Mouse (Mus musculus) lung, embryonic 15.5 days (tissue): ENCODE measurements around the gene Dis3. TPM values are rescaled to one million over a fixed set of nuclear protein-coding genes. Genes with fewer than 3 reads are reported as not detected.

Source experiments
- ATAC-seq: fragments of 200-750 bp; cut with Nextera tagmentation; 2 replicates; pipeline ENCODE4 v1.8.0; 2017; ENCODE audit warnings: moderate number of reproducible peaks, borderline replicate concordance; ENCODE audit not compliant: low FRiP score, low TSS enrichment; ENCODE audit errors: extremely low read depth
- H3K27ac ChIP-seq: fragments of 300-500 bp; sonication (generic); 2 replicates; pipeline ENCODE4 v1.5.1; 2015; ENCODE audit warnings: moderate library complexity, mild to moderate bottlenecking, inconsistent platforms
- H3K27me3 ChIP-seq: fragments of 300-500 bp; sonication (generic); 2 replicates; pipeline ENCODE4 v1.6.1; 2015; ENCODE audit warnings: inconsistent platforms
- H3K36me3 ChIP-seq: fragments of 300-500 bp; sonication (generic); 2 replicates; pipeline ENCODE4 v1.6.1; 2015; ENCODE audit warnings: inconsistent platforms
- H3K4me1 ChIP-seq: fragments of 300-500 bp; sonication (generic); 2 replicates; pipeline ENCODE4 v1.6.1; 2015; ENCODE audit warnings: inconsistent platforms
- H3K4me2 ChIP-seq: fragments of 300-500 bp; sonication (generic); 2 replicates; pipeline ENCODE4 v1.6.1; 2015; ENCODE audit warnings: inconsistent platforms, mild to moderate bottlenecking, moderate library complexity
- H3K4me3 ChIP-seq: fragments of 300-500 bp; sonication (generic); 2 replicates; pipeline ENCODE4 v1.5.1; 2015; ENCODE audit warnings: mild to moderate bottlenecking, inconsistent platforms
- H3K9ac ChIP-seq: fragments of 300-500 bp; sonication (generic); 2 replicates; pipeline ENCODE4 v1.6.1; 2015; ENCODE audit warnings: inconsistent platforms
- H3K9me3 ChIP-seq: fragments of 300-500 bp; sonication (generic); 2 replicates; pipeline ENCODE4 v1.6.1; 2016; ENCODE audit warnings: inconsistent platforms
- WGBS: fragments of 180-500 bp; shearing (Covaris S2); methylation state at CpG from one replicate; pipeline ENCODE4 v1.1.7; 2015; 5-methylcytosine and 5-hydroxymethylcytosine counted together
- polyA plus RNA-seq: library from polyadenylated mRNA; unstranded; fragments of >200 nt; fragmentation: Nextera tagmentation; extraction: Ambion mirVana; gene quantifications from 2 replicates; pipeline ENCODE4 v1.2.1, GENCODE M21; 2015

Dis3 gene
- polyA plus RNA-seq, 1 experiment from 2014 or later, result 32.5 TPM

GRCm38 (mm10) chr14:99121584-99122339 lies 22.2 kb upstream of the Dis3 start:
- 88% methylated on average over 11 of the region's 11 CpGs for WGBS

DNA sequence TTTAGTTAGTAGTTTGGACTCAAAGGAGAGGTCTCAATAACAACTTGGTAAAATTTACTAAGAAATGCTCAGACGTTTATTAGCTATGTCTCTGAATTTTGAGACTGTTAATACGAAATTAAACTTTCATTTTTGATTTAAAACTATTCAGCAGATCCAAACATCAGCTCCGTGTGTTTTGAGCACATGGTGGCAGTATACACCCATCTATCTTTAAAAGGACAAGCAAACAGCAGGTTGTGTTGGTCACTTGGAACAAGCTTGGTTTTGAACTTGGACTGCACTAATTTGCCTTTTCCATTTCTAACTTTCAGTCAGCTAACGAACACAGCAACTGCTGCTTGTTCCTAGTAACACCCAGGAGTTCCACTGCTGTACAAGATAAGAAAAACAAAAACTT lies 18.0 kb upstream of the Dis3 start:
- Histone ChIP-seq H3K9me3 (no peaks in the 10 kb centered on the region), H3K4me2 (no peak overlapping the region), H3K27me3 (no peaks in the 10 kb centered on the region), H3K4me3 (no peak overlapping the region), H3K27ac (no peak overlapping the region), H3K4me1 (no peaks in the 10 kb centered on the region), H3K9ac (no peak overlapping the region), H3K36me3 (peaks cover 47% of the 10 kb centered on the region)
- no peak for ATAC-seq
- 80% methylated on average over 4 of the region's 4 CpGs for WGBS

More at GRCm38 (mm10) chr14:99121584-99122339, 22.2 kb upstream of the Dis3 start:
- H3K27me3 ChIP-seq, result no peaks in the 10 kb centered on the region
- H3K9ac ChIP-seq, result no peak overlapping the region
- H3K27ac ChIP-seq, result no peak overlapping the region
- H3K4me1 ChIP-seq, result no peaks in the 10 kb centered on the region
- H3K36me3 ChIP-seq, result peaks cover 21% of the 10 kb centered on the region; the same call in 1 of the 2 replicates
- ATAC-seq, result no peak
- H3K9me3 ChIP-seq, result no peaks in the 10 kb centered on the region
- H3K4me3 ChIP-seq, result no peak overlapping the region
- H3K4me2 ChIP-seq, result no peak overlapping the region

GRCm38 (mm10) chr14:99108762-99109161 lies 9.2 kb upstream of the Dis3 start:
- Histone ChIP-seq H3K4me2 (no peak overlapping the region), H3K27ac (no peak overlapping the region), H3K9ac (no peak overlapping the region), H3K36me3 (peaks cover 47% of the 10 kb centered on the region), H3K9me3 (no peaks in the 10 kb centered on the region), H3K4me1 (no peaks in the 10 kb centered on the region), H3K4me3 (no peak overlapping the region), H3K27me3 (no peaks in the 10 kb centered on the region)
- no peak for ATAC-seq
- WGBS, result 91% methylated on average over 6 of the region's 6 CpGs

- no peak overlapping the region for H3K4me2 ChIP-seq
- ATAC-seq, result no peak
- no peaks in the 10 kb centered on the region for H3K9me3 ChIP-seq
- H3K27me3 ChIP-seq, result no peaks in the 10 kb centered on the region
- WGBS, result 86% methylated on average over 2 of the region's 2 CpGs
- no peak overlapping the region for H3K27ac ChIP-seq
- no peak overlapping the region for H3K4me3 ChIP-seq
- H3K4me1 ChIP-seq, result no peaks in the 10 kb centered on the region
- H3K36me3 ChIP-seq, result peaks cover 45% of the 10 kb centered on the region
- no peak overlapping the region for H3K9ac ChIP-seq
Measured at GRCm38 (mm10) chr14:99107631-99108187, 8.1 kb upstream of the Dis3 start.

GRCm38 (mm10) chr14:99106671-99107070 lies 7.1 kb upstream of the Dis3 start:
- 86% methylated on average over 2 of the region's 2 CpGs for WGBS
- H3K4me2 ChIP-seq, result no peak overlapping the region
- no peaks in the 10 kb centered on the region for H3K27me3 ChIP-seq
- H3K9me3 ChIP-seq, result no peaks in the 10 kb centered on the region
- peaks cover 36% of the 10 kb centered on the region for H3K36me3 ChIP-seq
- no peak overlapping the region for H3K9ac ChIP-seq
- H3K27ac ChIP-seq, result no peak overlapping the region
- H3K4me3 ChIP-seq, result no peak overlapping the region
- no peak for ATAC-seq
- no peaks in the 10 kb centered on the region for H3K4me1 ChIP-seq

DNA sequence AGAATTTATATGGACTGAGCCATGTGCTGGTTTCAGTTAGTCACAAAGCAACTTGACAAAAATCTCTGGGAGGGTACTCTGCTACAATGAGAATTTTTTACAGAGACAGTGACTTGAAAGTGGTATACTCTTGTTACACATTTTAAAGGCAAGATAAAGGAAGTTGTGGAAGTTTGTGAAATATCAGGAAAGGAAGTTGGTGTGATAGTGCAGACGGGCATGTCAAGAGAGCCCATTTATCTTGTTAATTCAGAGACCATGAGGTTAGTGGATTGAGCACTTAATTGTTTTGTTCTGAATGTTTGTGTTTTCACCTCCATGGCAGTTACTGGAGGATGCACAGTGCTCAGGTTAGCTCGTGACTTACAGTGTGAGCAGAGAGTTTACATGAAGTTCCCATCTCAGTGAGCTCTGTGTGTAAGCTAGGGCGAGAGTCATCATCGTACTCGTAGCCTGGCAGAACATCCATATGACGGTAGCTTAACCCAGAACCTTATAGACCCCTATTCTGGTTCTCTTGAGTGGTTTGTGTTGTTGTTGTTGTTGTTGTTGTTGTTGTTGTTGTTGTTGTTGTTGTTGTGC lies 5.1 kb upstream of the Dis3 start:
- WGBS, result 87% methylated on average over 6 of the region's 6 CpGs
- no peak overlapping the region for H3K4me2 ChIP-seq
- no peak overlapping the region for H3K9ac ChIP-seq
- no peaks in the 10 kb centered on the region for H3K27me3 ChIP-seq
- no peak overlapping the region for H3K27ac ChIP-seq
- no peaks in the 10 kb centered on the region for H3K4me1 ChIP-seq
- no peaks in the 10 kb centered on the region for H3K9me3 ChIP-seq
- no peak for ATAC-seq
- H3K4me3 ChIP-seq, result no peak overlapping the region
- H3K36me3 ChIP-seq, result peaks cover 26% of the 10 kb centered on the region

GRCm38 (mm10) chr14:99103050-99103449 lies 3.5 kb upstream of the Dis3 start:
- Histone ChIP-seq H3K4me1 (peaks cover 7% of the 10 kb centered on the region; the same call in 1 of the 2 replicates), H3K4me3 (no peak overlapping the region), H3K27me3 (no peaks in the 10 kb centered on the region), H3K9ac (no peak overlapping the region), H3K27ac (no peak overlapping the region), H3K36me3 (peaks cover 16% of the 10 kb centered on the region), H3K9me3 (no peaks in the 10 kb centered on the region), H3K4me2 (no peak overlapping the region)
- 86% methylated on average over 4 of the region's 4 CpGs for WGBS
- ATAC-seq, result no peak

DNA sequence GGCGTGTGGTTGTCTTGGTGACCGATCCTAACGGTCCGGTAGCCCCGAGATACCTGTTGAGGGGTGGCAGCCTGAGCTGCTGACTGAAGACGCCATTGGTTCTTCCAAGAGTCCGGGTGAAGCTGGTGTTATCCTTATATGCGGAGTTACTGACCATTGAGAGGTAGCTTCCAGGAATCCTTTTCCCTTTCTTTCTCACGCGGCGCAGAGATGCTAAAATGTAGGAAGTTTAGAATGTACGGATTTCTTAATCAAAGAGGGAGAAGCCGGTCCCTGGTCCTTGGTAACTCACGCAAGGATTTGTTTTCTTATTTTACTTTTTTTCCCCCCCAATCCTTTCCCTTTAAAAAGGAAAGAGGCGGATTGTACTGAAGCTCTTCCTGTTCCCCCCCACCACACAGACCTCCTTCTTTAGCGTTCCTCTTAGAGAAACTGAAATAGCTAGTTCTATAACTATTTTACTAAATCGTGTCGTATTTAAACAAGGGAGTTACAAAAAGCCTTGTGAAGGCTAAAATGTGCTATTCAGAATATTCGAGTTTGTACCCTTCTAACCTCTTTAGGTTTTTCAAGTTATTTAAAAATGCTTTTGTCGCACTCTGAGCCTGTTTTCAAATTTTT lies 507 bp upstream of the Dis3 start:
- H3K36me3 ChIP-seq, result peaks cover 29% of the 10 kb centered on the region
- H3K9me3 ChIP-seq, result no peaks in the 10 kb centered on the region
- peaks cover 7% of the 10 kb centered on the region; the same call in 1 of the 2 replicates for H3K4me1 ChIP-seq
- no peaks in the 10 kb centered on the region for H3K27me3 ChIP-seq
- peak overlapping the region; percentile 73 for H3K4me3 ChIP-seq
- no peak for ATAC-seq
- WGBS, result 6% methylated on average over 20 of the region's 20 CpGs
- no peak overlapping the region for H3K27ac ChIP-seq
- peak overlapping the region; percentile 51 for H3K4me2 ChIP-seq
- peak overlapping the region; percentile 47 for H3K9ac ChIP-seq

DNA sequence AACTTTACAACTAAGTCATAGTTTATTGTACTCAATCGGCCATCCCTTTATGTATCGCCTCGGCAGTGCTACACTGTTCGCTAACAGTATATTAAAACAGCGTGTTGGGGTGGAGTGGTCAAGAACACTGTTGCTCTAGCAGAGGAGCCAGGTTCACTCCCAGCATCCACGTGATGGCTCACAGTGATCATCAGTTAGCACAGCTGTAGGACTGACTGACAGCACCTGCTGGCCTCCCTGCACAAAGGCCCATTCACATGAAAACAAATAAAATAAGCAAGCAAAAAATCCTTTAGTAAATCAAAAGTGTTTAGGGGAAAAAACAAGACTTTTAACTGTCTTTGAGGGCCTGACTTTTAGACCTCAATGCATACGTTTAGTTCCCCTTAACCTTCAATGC lies 10.6 kb downstream of the Dis3 start:
- H3K4me2 ChIP-seq, result no peak overlapping the region
- WGBS, result 90% methylated on average over 7 of the region's 7 CpGs
- H3K9me3 ChIP-seq, result no peaks in the 10 kb centered on the region
- H3K9ac ChIP-seq, result no peak overlapping the region
- ATAC-seq, result no peak
- H3K27me3 ChIP-seq, result no peaks in the 10 kb centered on the region
- no peaks in the 10 kb centered on the region for H3K4me1 ChIP-seq
- peaks cover 67% of the 10 kb centered on the region for H3K36me3 ChIP-seq
- no peak overlapping the region for H3K4me3 ChIP-seq
- no peak overlapping the region for H3K27ac ChIP-seq

DNA sequence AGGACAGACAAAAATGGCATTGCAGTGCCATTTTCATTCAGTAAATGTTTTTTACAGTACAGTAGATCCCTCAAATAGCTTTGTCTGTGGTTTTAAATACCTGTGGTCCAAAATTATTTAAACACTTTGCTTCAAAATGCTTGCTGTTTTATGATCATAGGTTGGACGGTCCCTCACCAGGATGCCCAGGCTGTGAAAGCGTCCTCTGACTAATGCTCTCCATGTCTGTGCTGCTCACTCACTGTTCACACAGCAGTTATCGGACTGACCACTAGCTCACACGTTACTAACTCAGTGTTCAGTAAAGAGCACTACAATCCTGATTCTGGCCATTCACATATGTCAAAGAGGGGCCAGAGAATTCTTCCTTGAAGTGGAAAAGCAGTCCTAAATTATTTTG lies 28.4 kb downstream of the Dis3 start:
- no peak for ATAC-seq
- Histone ChIP-seq H3K9me3 (no peaks in the 10 kb centered on the region), H3K36me3 (peaks cover 69% of the 10 kb centered on the region), H3K4me2 (no peak overlapping the region), H3K4me3 (no peak overlapping the region), H3K27ac (no peak overlapping the region), H3K27me3 (no peaks in the 10 kb centered on the region), H3K4me1 (no peaks in the 10 kb centered on the region), H3K9ac (no peak overlapping the region)
- whole genome bisulfite sequencing, result 86% methylated on average over 4 of the region's 4 CpGs

GRCm38 (mm10) chr14:99063091-99063490 lies 36.5 kb downstream of the Dis3 start:
- no peaks in the 10 kb centered on the region for H3K27me3 ChIP-seq
- H3K4me1 ChIP-seq, result no peaks in the 10 kb centered on the region
- WGBS, result 92% methylated on average over 2 of the region's 2 CpGs
- peaks cover 59% of the 10 kb centered on the region for H3K36me3 ChIP-seq
- no peak overlapping the region for H3K4me3 ChIP-seq
- H3K9ac ChIP-seq, result no peak overlapping the region
- no peak for ATAC-seq
- H3K4me2 ChIP-seq, result no peak overlapping the region
- H3K9me3 ChIP-seq, result no peaks in the 10 kb centered on the region
- H3K27ac ChIP-seq, result no peak overlapping the region

DNA sequence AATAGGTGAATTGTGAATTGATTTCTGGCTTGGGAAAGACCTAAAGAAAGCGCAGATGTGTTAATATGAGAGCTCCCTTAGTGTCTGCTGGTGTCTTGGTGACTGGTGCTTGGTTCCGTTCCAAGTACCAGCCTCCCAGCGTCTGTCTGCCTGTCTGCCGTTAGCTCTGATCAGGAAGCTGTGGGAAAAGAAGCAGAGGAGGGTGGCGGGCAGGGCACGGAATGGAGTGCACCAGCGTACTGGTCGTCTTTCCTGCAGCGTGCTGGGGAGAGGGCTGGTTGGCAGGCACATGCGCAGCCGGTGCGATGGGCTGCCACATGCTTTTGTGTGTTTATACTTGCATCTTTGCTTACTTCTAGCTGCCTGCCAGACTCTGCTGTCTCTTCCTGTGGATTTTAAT lies 39.0 kb downstream of the Dis3 start:
- Histone ChIP-seq H3K4me3 (no peak overlapping the region), H3K9me3 (no peaks in the 10 kb centered on the region), H3K36me3 (peaks cover 56% of the 10 kb centered on the region), H3K4me2 (no peak overlapping the region), H3K9ac (no peak overlapping the region), H3K27me3 (no peaks in the 10 kb centered on the region), H3K27ac (no peak overlapping the region), H3K4me1 (no peaks in the 10 kb centered on the region)
- no peak for ATAC-seq
- 76% methylated on average over 12 of the region's 12 CpGs for WGBS
